Mouse (Mus musculus) kidney, adult 2 months (tissue): ENCODE results near the gene Igsf11.

Experiments used
- CTCF ChIP-seq: fragments of 200-500 bp; conservative IDR thresholded peaks from 2 replicates; pipeline ENCODE4 v1.5.1; 2011; ENCODE audit warnings: low read depth, mild to moderate bottlenecking, control low read depth, low read length, moderate library complexity, mixed read lengths; ENCODE audit not compliant: insufficient read depth, insufficient read length
- POLR2A ChIP-seq: fragments of 200-500 bp; IDR thresholded peaks from one replicate; pipeline ENCODE4 v1.6.1; 2011; ENCODE audit warnings: low read depth, low read length, control low read depth

DNA sequence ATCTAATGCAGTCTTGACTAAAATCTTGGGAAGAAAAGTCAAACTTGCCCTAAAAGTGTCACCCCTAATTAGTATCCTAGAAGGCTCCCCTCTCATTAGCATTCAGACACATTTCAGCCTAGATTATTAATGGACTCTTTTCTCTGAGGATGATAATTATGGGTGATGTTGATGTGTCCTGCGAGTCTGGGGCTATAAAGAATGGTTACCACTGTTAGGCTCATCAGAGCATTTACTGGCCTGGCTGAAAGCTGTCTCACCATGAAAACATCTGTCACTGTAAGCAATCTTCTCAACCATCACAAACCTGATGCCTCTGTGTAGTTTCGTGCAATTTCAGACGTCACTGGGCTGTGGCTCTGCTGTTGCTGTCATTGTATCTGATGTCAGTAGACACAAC lies 179.0 kb downstream of the Igsf11 start:
- TF ChIP-seq CTCF (no peak), POLR2A (no peak)
